Mouse (Mus musculus): ENCODE data around the gene Olfr978. TPM values are rescaled to one million over a fixed set of nuclear protein-coding genes. Genes with fewer than 3 reads are reported as not detected.

The Olfr978 gene
- total and polyA plus RNA-seq, 3 experiments, result not detected

DNA sequence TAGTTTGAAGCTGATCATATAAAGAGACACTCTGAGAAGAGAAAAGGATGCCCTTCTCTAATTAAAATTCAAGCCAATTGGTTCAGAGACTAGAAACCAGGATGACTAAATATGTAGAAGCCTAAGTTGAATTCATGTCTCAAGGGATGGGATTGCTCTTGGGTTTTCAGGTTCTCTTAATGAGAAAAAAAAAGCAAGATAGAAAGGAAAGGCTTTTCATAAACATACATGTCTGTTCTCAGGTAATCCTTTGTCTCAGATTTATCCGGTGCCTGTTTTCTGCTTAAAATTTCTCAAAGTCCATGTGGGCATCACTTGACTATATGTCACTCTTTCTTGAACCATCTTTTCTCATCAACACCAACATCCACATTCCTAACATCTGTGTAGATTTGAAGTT is 11.5 kb downstream of the Olfr978 start, which contains the start of gene Olfr979:
Gene Olfr979, minus strand, starts transcription at position 101 of the 400 bp plus-strand sequence.
- Histone ChIP-seq H3K27ac (ENCODE audit: control insufficient read depth, low read depth, low read length) (no peak within 1 kb of the TSS), H3K9ac (ENCODE audit: control insufficient read depth, low read depth, low read length, poor library complexity, severe bottlenecking) (no peak within 1 kb of the TSS), H3K9me3 (replicated peaks; ENCODE audit: insufficient read depth, low read length) (no peaks in the 10 kb centered on the region), H3K4me3 (ENCODE audit: control insufficient read depth in 1 of 2, insufficient read depth in 1 of 2, low read depth in 2 of 2, low read length in 2 of 2) (no peak within 1 kb of the TSS), H3K36me3 (ENCODE audit: control insufficient read depth in 1 of 2, insufficient read depth in 2 of 2, low read length in 2 of 2) (no peaks in the 10 kb centered on the region), H3K4me1 (ENCODE audit: control insufficient read depth in 1 of 2, insufficient read depth in 2 of 2, low read length in 2 of 2) (no peaks in the 10 kb centered on the region), H3K27me3 (ENCODE audit: control insufficient read depth in 1 of 2, insufficient read depth in 2 of 2, low read length in 2 of 2) (no peaks in the 10 kb centered on the region), H3K79me2 (ENCODE audit: control insufficient read depth, insufficient read depth, low read length, poor library complexity) (no peaks in the 10 kb centered on the region)
- no peak for TF ChIP-seq KAT2A (conservative IDR thresholded peaks at IDR 0.05; ENCODE audit: low read depth, low read length)
- no peak for TF ChIP-seq GABPA (IDR thresholded peaks at IDR 0.05; ENCODE audit: low read depth, low read length)
- DNase-seq (ENCODE audit: low read depth, low spot score), result no peak

DNA sequence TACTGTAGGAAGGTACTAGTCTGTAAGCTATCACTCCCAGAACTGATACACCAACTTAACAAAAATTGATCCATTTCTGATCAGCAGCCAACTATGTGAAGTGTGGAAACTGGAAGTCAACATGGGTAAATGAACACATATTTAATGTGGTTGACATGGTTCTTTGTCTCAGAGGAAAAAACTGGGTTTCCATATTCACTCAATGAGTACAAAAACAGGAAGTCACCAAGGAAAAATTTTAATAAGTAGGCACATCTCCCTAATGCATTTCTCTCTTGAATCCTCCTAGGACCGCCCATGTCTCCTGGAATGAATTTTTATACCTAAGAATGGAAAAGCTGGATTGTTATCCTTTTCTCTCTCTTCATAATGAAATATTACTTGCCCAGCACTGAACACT is 17.6 kb downstream of the Olfr978 start, which contains the start of gene Olfr980:
Gene Olfr980, minus strand, starts transcription at position 101 of the 400 bp plus-strand sequence.
- Histone ChIP-seq H3K36me3 (ENCODE audit: control insufficient read depth in 1 of 2, insufficient read depth in 2 of 2, low read length in 2 of 2) (no peaks in the 10 kb centered on the region), H3K27ac (ENCODE audit: control insufficient read depth, low read depth, low read length) (no peak within 1 kb of the TSS), H3K79me2 (ENCODE audit: control insufficient read depth, insufficient read depth, low read length, poor library complexity) (no peaks in the 10 kb centered on the region), H3K27me3 (ENCODE audit: control insufficient read depth in 1 of 2, insufficient read depth in 2 of 2, low read length in 2 of 2) (no peaks in the 10 kb centered on the region), H3K4me1 (ENCODE audit: control insufficient read depth in 1 of 2, insufficient read depth in 2 of 2, low read length in 2 of 2) (no peaks in the 10 kb centered on the region), H3K9ac (ENCODE audit: control insufficient read depth, low read depth, low read length, poor library complexity, severe bottlenecking) (no peak within 1 kb of the TSS), H3K9me3 (replicated peaks; ENCODE audit: insufficient read depth, low read length) (no peaks in the 10 kb centered on the region), H3K4me3 (ENCODE audit: control insufficient read depth in 1 of 2, insufficient read depth in 1 of 2, low read depth in 2 of 2, low read length in 2 of 2) (no peak within 1 kb of the TSS)
- DNase-seq (ENCODE audit: low read depth, low spot score), result no peak
- no peak for TF ChIP-seq USF2 (IDR thresholded peaks at IDR 0.05; ENCODE audit: borderline replicate concordance in 1 of 2, insufficient read depth in 1 of 2, low read depth in 1 of 2, low read length in 2 of 2)
- TF ChIP-seq ZMIZ1 (IDR thresholded peaks at IDR 0.05; ENCODE audit: low read depth, low read length), result no peak

GRCm38 (mm10) chr9:40021164-40021563 is 29.3 kb downstream of the Olfr978 start, which contains the start of gene Olfr981:
TSS of gene Olfr981 (plus strand) at chr9:40021464.
- H3K27me3 ChIP-seq (ENCODE audit: control insufficient read depth in 1 of 2, insufficient read depth in 2 of 2, low read length in 2 of 2), result no peaks in the 10 kb centered on the region
- H3K36me3 ChIP-seq (ENCODE audit: control insufficient read depth in 1 of 2, insufficient read depth in 2 of 2, low read length in 2 of 2), result no peaks in the 10 kb centered on the region
- no peak for TF ChIP-seq UBTF (IDR thresholded peaks at IDR 0.05; ENCODE audit: borderline replicate concordance, insufficient read depth, low read depth, low read length)
- TF ChIP-seq USF1 (IDR thresholded peaks at IDR 0.05; ENCODE audit: low read depth, low read length), result no peak
- TF ChIP-seq RCOR1 (IDR thresholded peaks at IDR 0.05; ENCODE audit: low read depth, low read length), result no peak
- no peak for TF ChIP-seq CHD1 (IDR thresholded peaks at IDR 0.05; ENCODE audit: low read depth, low read length)
- TF ChIP-seq MXI1 (IDR thresholded peaks at IDR 0.05; ENCODE audit: low read depth, low read length), result no peak
- TF ChIP-seq POLR2A (IDR thresholded peaks at IDR 0.05; ENCODE audit: control insufficient read depth in 1 of 2, insufficient read depth in 1 of 2, low read depth in 1 of 2, low read length in 2 of 2, poor library complexity in 1 of 2), result no peak
- no peak for TF ChIP-seq SMC3 (IDR thresholded peaks at IDR 0.05; ENCODE audit: low read depth, low read length)
- no peak for TF ChIP-seq TCF12 (IDR thresholded peaks at IDR 0.05; ENCODE audit: low read depth, low read length)
- TF ChIP-seq MAFK (IDR thresholded peaks at IDR 0.05; ENCODE audit: borderline replicate concordance, low read depth, low read length), result no peak
- no peak for TF ChIP-seq NELFE (IDR thresholded peaks at IDR 0.05; ENCODE audit: low read depth, low read length)
- no peak for TF ChIP-seq HCFC1 (IDR thresholded peaks at IDR 0.05; ENCODE audit: low read depth, low read length)
- TF ChIP-seq NRF1 (IDR thresholded peaks at IDR 0.05; ENCODE audit: insufficient read depth, low read depth, low read length, poor library complexity, severe bottlenecking), result no peak
- no peak for DNase-seq (ENCODE audit: low read depth, low spot score)
- H3K4me3 ChIP-seq (ENCODE audit: control insufficient read depth in 1 of 2, insufficient read depth in 1 of 2, low read depth in 2 of 2, low read length in 2 of 2), result no peak within 1 kb of the TSS
- no peak within 1 kb of the TSS for H3K27ac ChIP-seq (ENCODE audit: control insufficient read depth, low read depth, low read length)
- H3K79me2 ChIP-seq (ENCODE audit: control insufficient read depth, insufficient read depth, low read length, poor library complexity), result no peaks in the 10 kb centered on the region
- no peaks in the 10 kb centered on the region for H3K9me3 ChIP-seq (replicated peaks; ENCODE audit: insufficient read depth, low read length)
- H3K9ac ChIP-seq (ENCODE audit: control insufficient read depth, low read depth, low read length, poor library complexity, severe bottlenecking), result no peak within 1 kb of the TSS
- H3K4me1 ChIP-seq (ENCODE audit: control insufficient read depth in 1 of 2, insufficient read depth in 2 of 2, low read length in 2 of 2), result no peaks in the 10 kb centered on the region

Data from MEL (cell line).